Mouse (Mus musculus) large intestine, adult 2 months (tissue): ENCODE measurements at regions not wholly inside any gene's neighbourhood (a gene's known extent, or its start where the extent isn't known, plus 50 kb on each side); places are given as distances from the start of the nearest gene placed in this dataset.
A peak's percentile ranks its signal among the peaks of the same experiment; 100 is the strongest.

Experiments used
- DNase-seq: peaks from one replicate; pipeline ENCODE4 v3.0.0-alpha.2; 2012; ENCODE audit warnings: low read depth, low spot score
- WGBS: fragments of 180-500 bp; shearing (Covaris S2); methylation state at CpG from one replicate; pipeline ENCODE4 v1.1.7; 2018; 5-methylcytosine and 5-hydroxymethylcytosine counted together

GRCm38 (mm10) chr2:94849097-94849496 is 411.2 kb upstream of the Api5 start:
- DNase-seq = peak; percentile 6
- WGBS = 33% methylated on average over 2 of the region's 2 CpGs

GRCm38 (mm10) chr2:94846394-94846793 is 408.5 kb upstream of the Api5 start:
- DNase-seq = no peak
- WGBS = 21% methylated on average over 3 of the region's 3 CpGs
